Mouse (Mus musculus) lung, postnatal 10 days (tissue): ENCODE data around the gene Actn4.
"Not testable (repeated sequence)": the region's sequence is repeated elsewhere in the genome, so short reads cannot be mapped to it uniquely, and the experiment has no call there.

Source experiments
- DNase-seq: peaks from one replicate; pipeline ENCODE4 v3.0.0; 2021

Actn4 gene

DNA sequence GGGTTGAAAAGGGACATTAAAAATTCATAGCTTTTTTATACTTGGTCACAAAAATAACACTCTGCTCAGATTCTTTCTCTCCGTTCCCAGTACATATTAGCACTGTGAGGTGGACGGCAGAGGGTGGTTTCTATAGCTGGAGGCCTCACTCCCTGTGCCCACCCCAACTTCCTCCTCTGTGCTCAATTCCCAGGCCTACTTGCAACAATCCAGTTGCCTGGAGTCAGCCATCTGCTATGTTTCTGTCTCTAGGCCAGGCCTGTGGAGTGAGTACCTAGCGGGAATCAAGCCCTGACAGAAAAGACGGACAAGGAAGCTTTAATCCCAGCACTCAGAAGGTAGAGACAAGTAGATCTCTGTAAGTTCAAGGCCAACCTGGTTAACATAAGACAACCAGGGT is 39.5 kb downstream of the Actn4 start:
- DNase-seq = no peak

DNA sequence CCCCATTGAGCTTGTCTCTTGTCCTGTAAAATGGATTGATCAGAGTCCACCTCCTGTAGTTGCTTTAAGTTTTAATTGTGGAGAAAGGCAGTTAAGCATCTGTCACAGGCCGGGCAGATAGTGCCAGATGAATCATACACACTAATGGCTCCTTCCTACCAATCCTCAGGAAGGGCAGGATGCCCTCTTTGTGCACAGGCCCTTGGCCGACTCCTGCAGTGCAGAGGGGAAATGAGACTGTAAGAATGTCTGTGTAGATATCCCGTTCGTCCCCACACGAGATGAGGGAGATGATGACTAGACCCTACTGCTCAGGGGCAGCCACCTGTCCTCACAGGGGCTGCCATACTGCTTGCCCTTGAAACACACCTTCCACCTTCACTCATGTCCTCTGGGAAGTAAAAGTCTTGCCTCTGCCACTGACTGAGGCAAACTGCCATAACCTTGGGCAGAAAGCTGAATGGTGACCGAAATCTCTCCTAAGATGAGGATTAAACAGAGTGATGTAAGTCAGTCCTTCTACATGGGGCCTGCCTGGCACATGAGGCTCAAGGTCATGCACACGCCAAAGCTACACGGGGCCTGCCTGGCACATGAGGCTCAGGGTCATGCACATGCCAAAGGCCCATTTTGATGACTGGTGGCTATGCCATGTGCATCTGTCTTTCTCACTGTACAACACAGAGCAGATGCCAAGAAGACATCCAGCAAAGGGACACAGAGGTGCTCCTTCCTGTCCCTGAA is 40.2 kb downstream of the Actn4 start:
- DNase-seq = no peak

- DNase-seq = no peak
These were observed 41.0 kb downstream of the Actn4 start for GRCm38 (mm10) chr7:28921178-28921577.

GRCm38 (mm10) chr7:28919815-28920214 is 42.3 kb downstream of the Actn4 start:
- DNase-seq = peak; percentile 92

DNA sequence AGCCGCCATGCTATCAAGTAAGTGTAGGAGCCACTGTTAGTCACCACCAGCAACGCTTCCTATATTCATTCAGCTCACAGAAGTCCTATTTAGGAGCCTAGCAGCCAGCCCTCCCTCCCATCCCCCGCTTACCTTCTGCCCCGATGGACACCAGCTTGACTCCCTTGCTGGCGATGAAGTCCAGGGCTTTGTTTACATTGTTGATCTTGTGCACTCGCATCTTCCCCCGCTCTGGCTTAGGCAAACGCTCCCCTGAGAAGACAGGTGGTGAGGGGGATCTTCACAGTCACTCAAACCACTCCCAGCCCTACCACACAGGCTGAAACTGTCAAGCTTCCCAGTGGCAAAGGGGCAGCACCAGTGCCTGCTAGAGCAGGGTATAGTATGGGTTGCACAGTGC is 43.6 kb downstream of the Actn4 start:
- no peak for DNase-seq

GRCm38 (mm10) chr7:28917503-28918426 is 44.4 kb downstream of the Actn4 start:
- peak; percentile 90 for DNase-seq

GRCm38 (mm10) chr7:28916491-28916890 is 45.6 kb downstream of the Actn4 start:
- DNase-seq = no peak

DNA sequence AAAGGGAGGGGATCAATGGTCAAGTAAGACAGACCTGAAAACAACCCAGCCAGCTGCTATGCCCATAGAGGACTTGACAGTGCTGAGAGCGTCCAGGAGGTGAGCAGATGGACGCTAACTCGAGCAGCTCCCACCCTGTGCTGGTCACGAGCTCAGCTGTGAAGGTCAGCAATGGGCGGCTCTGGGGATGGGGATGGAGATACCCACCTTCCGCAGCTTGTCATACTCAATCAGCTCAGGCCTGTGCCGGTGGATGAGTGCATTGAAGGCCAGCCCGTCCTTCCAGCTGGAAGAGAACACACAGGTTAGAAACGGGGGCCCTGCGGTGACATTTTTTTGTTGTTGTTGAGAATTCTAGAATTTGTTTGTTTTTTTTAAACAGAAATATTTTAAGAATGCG is 49.0 kb downstream of the Actn4 start:
- no peak for DNase-seq

GRCm38 (mm10) chr7:28911632-28912031 is 50.5 kb downstream of the Actn4 start:
- DNase-seq = peak; percentile 84

DNA sequence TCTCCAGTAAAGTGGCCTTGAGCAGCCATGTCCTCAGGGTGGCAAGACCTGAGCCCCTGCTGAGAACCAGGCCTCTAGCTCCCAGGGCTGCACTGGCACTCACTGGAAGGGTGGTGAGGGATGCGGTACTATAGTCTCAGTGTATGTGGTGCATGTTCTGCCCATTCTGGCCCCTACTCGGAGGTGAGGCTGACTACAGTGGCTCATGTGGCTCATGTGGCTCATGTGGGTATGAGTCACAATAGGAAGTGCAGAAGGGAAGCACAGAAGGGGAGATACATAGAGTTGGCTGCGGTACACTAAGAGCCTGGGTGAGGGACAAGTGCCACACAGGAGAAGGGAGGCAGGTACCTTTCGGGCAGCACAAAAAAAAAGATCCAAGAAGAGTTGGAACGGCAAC is 54.9 kb downstream of the Actn4 start:
- DNase-seq = no peak

DNA sequence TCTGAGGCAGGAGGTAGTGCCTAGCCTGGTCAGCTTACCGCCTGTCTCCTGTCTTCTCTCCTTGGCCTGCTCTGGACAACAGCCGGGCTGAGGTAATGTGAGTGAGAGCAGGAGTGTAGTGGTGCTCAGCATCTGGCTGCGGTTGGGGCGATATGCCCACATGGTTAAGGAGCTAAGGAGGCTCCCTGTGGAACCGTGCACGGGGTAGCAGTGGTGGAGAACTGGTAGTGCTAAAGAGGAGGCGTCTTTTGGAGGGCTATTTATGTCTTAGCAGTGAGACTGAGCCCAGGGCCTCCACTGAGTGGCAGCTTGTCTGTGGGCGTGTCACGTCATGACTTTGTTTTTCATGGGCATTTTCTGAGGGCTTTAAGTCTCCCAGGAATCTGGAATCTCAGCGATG is 58.4 kb downstream of the Actn4 start:
- no peak for DNase-seq

DNA sequence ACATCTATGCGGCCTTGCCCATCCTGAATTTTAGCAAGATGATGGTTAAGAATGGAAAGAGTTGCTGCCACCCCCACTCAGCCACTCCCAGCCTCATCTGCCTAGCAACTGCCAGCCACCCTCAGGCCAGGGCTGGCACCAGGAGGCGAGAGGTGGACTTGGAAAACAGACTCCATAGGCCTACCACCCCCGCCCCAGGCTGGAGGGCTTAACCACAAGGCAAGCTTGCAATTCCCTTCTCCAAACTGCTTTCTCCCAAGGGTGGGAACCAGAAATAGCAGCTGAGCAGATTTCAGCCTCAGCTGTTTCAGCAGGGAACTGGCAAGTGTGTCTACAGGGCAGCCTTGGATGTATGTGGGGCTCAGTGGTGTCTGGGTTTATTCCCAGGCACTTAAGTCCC is 59.3 kb downstream of the Actn4 start:
- no peak for DNase-seq

DNA sequence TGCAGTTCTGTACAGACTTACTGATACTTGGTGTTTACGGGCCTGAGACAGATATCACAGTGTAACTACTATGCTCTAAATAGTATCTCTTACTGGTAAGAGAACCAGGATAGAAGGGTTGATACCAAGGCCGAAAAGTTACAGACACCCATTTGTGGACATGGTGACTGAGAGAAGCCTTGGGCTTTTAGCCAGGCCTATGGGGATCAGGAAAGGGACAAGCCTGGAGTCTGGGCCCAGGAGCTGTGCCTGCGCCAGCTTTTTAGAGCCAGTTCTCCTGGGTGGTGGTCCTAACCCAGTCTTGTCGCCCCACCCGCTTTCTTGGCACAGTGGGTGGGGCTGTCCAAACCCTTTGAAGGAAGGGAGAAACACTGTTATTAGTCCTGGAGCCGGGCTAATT is 60.0 kb downstream of the Actn4 start:
- no peak for DNase-seq

- DNase-seq = no peak
These were observed 60.6 kb downstream of the Actn4 start for GRCm38 (mm10) chr7:28901311-28902125.

- DNase-seq = no peak
These were observed 62.2 kb downstream of the Actn4 start for GRCm38 (mm10) chr7:28899972-28900371.

DNA sequence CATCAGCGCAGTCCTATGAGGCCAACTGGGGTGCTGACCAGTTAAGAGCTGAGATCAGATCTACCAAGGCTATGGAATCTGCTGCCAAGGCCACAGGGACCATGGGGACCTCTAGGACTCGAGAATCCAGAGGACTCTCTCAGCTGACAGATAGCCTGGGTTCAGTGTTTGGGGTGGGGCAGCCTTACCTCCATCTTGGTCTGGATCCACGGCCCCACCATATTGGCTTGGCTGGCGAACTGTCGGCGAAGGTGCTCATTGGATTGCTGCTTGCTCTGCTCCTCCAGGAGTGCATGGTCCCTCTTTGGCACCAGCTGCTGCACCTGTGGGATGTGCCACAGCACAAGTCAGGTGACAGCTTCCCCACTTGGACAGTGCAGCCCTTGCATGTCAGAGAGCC is 64.5 kb downstream of the Actn4 start:
- no peak for DNase-seq

DNA sequence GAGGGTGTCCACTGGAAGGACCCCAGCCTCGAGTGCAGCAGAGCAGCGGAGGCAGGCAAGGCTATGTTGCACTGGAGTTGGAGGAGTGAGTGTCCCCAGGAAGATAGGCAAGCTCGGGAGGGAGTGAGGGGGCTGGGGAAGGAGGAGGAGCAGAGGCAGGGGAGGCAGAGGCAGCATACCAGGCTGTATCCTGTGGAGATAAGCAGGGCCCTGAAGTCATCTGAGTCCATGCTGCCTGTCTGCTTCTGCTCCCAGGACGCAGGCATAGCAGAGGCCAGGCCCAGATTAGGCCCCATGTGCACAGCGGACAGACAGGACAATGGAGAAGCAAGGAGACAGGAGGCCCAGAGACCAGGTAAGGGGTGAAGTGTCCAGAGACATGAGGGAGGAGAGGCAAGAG is 67.2 kb downstream of the Actn4 start:
- no peak for DNase-seq

- DNase-seq = peak; percentile 71
These were observed 68.4 kb downstream of the Actn4 start for GRCm38 (mm10) chr7:28893643-28894265.

DNA sequence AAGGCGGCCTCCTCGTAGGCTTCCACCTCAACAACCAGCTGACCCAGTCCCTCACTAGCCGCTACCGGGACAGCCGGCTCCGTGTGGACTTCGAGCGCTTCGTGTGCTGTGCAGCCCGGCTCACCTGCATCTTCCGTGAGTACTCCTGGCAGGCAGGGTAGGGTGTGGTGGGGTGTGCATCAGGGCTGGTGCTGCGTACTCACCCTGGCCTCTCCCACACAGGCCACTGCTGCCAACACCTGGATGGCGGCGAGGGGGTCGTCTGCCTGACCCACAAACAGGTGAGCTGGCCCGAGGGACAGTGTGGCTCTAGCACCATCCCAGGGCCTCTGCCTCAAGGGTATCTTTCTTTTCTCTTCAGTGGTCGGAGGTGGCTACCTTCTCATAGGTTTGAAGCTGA is 69.5 kb downstream of the Actn4 start:
- no peak for DNase-seq

DNA sequence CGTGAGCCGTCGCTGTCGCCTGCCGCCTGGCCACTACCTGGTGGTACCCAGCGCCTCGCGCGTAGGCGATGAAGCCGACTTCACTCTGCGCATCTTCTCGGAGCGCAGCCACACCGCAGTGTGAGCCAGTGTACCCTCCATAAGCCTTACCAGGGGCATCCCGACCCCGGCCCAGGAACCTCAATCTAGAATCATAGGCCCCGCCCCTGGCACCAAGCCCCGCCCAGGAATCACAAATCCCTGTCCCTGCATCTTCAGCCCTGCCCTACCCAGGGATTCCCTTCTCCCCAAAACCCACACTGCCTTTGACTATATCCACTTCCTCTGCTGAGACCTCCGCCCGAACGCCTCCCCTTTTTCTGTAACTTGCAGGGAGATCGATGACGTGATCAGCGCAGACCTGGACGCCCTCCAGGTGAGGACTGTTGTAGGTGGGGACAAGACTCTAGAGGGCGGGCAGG is 73.4 kb downstream of the Actn4 start:
- DNase-seq = no peak

DNA sequence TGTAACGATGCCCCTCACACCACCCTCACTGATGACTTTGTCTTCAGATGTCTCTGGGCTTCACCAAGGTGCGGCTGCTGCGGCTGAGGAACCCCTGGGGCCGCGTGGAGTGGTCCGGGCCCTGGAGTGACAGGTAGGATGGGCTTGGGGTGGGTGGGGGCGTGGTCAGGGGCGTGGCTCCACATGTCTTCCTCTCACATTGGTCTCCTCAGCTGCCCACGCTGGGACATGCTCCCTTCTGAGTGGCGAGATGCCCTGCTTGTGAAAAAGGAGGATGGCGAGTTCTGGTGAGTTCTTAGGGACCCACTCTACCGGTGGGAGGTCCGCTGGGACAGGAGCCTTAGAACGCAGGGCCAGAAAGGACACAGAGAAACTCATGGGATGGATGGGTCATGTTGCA is 75.7 kb downstream of the Actn4 start:
- no peak for DNase-seq

DNA sequence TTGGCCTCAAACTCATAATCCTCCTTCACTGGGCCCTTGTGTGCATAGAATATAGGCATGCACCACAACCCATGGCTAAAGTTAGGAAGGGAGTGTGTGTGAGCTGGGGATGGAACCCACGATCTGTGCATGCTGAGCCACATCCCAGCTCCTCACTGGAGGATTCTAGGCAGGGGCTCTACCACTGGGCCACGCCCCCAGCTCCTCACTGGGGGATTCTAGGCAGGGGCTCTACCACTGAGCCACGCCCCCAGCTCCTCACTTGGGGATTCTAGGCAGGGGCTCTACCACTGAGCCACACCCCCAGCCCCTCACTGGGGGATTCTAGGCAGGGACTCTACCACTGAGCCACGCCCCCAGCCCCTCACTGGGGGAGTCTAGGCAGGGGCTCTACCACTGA is 78.4 kb downstream of the Actn4 start:
- not testable (repeated sequence) for DNase-seq

- DNase-seq = no peak
These were observed 79.1 kb downstream of the Actn4 start for GRCm38 (mm10) chr7:28883039-28883438.
